Mouse (Mus musculus): ENCODE results near the gene Snrpe. TPM values are rescaled to one million over a fixed set of nuclear protein-coding genes. Genes with fewer than 3 reads are reported as not detected.

Gene Snrpe
- polyA plus RNA-seq (2014; fragmentation: Illumina TruSeq; extraction: RNeasy Lipid Tissue Mini Kit (QIAGEN cat#74804); ENCODE audit: low replicate concordance) = 464 TPM

GRCm38 (mm10) chr1:133609771-133610502 lies at the start of gene Snrpe:
Gene Snrpe (minus strand): TSS chr1:133610291.

Other genes with a start within 250 kb of the Snrpe start
- gene Etnk2, start 246.7 kb downstream of the Snrpe start, polyA plus RNA-seq (2014; fragmentation: Illumina TruSeq; extraction: RNeasy Lipid Tissue Mini Kit (QIAGEN cat#74804); ENCODE audit: low replicate concordance) = not detected
- 1.7 TPM for gene Sox13, start 185.9 kb downstream of the Snrpe start, polyA plus RNA-seq (2014; fragmentation: Illumina TruSeq; extraction: RNeasy Lipid Tissue Mini Kit (QIAGEN cat#74804); ENCODE audit: low replicate concordance)
- 15.4 TPM for gene Zbed6, start 50.6 kb upstream of the Snrpe start, polyA plus RNA-seq (2014; fragmentation: Illumina TruSeq; extraction: RNeasy Lipid Tissue Mini Kit (QIAGEN cat#74804); ENCODE audit: low replicate concordance)
- gene Gm38394, start 51.0 kb upstream of the Snrpe start, polyA plus RNA-seq (2014; fragmentation: Illumina TruSeq; extraction: RNeasy Lipid Tissue Mini Kit (QIAGEN cat#74804); ENCODE audit: low replicate concordance) = 15.7 TPM
- gene Lax1, start 79.8 kb upstream of the Snrpe start, polyA plus RNA-seq (2014; fragmentation: Illumina TruSeq; extraction: RNeasy Lipid Tissue Mini Kit (QIAGEN cat#74804); ENCODE audit: low replicate concordance) = 3.4 TPM
- 13.8 TPM for gene Atp2b4, start 190.8 kb upstream of the Snrpe start, polyA plus RNA-seq (2014; fragmentation: Illumina TruSeq; extraction: RNeasy Lipid Tissue Mini Kit (QIAGEN cat#74804); ENCODE audit: low replicate concordance)